Mouse (Mus musculus): Measurements from ENCODE around the gene Arl14ep. TPM values are rescaled to one million over a fixed set of nuclear protein-coding genes. Genes with fewer than 3 reads are reported as not detected.

Gene Arl14ep
- polyA plus RNA-seq, 1 experiment = 30.5 TPM

DNA sequence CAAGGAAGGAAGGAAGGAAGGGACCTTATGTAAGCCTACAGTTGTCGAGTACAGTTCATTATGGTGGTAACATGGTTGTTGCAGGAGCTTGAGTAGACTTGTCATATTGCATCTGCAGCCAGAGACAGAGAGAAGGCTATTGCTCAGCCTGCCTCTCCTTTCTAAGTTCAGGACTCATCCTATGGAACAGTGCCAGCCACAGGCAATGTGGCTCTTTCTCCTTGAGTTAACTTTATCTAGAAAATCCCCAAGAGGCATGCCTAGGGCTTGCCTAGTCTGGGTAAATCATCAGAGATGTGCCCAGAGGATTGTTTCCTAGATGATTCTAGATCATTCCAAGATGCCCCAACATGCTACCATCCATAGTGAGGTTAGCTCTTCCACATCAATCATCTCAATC lies 17.0 kb upstream of the Arl14ep start:
- Histone ChIP-seq H3K4me3 (replicated peaks; ENCODE audit: insufficient read depth, low read depth, low read length) (no peak overlapping the region), H3K27me3 (ENCODE audit: control insufficient read depth, insufficient read depth, low read length) (no peaks in the 10 kb centered on the region), H3K4me1 (ENCODE audit: control insufficient read depth, insufficient read depth, low read length) (no peaks in the 10 kb centered on the region), H3K27ac (ENCODE audit: insufficient read depth, low read length) (no peak overlapping the region)
- TF ChIP-seq POLR2A (IDR thresholded peaks at IDR 0.05; ENCODE audit: borderline replicate concordance, insufficient read depth, low read length) (no peak), CTCF (IDR thresholded peaks at IDR 0.05; ENCODE audit: borderline replicate concordance, insufficient read depth, low read depth, low read length) (no peak)
- no peak for DNase-seq
- WGBS = 80% methylated on average over 1 of the region's 1 CpGs

DNA sequence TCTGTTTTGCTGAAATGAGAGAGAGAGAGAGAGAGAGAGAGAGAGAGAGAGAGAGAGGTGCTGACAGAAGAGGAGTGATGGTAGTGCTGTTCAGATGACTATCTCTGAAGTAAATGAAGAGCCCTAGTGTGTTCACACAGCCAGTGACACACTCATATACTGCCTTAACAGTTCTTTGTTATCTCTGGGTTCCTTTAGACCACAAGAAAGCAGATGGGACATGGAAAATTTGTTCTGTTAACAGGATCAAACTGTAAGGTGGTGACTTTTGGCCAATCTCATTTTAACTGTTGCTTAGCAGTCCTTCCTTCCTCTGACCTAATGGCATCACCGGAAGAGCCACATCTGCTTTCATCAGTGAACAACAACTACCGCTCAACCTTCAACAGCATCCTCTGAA lies 10.7 kb upstream of the Arl14ep start:
- Histone ChIP-seq H3K27ac (ENCODE audit: insufficient read depth, low read length) (no peak overlapping the region), H3K27me3 (ENCODE audit: control insufficient read depth, insufficient read depth, low read length) (no peaks in the 10 kb centered on the region), H3K4me1 (ENCODE audit: control insufficient read depth, insufficient read depth, low read length) (no peaks in the 10 kb centered on the region), H3K4me3 (replicated peaks; ENCODE audit: insufficient read depth, low read depth, low read length) (no peak overlapping the region)
- no peak for TF ChIP-seq CTCF (IDR thresholded peaks at IDR 0.05; ENCODE audit: borderline replicate concordance, insufficient read depth, low read depth, low read length)
- no peak for TF ChIP-seq POLR2A (IDR thresholded peaks at IDR 0.05; ENCODE audit: borderline replicate concordance, insufficient read depth, low read length)
- no peak for DNase-seq
- 96% methylated on average over 2 of the region's 2 CpGs for WGBS

DNA sequence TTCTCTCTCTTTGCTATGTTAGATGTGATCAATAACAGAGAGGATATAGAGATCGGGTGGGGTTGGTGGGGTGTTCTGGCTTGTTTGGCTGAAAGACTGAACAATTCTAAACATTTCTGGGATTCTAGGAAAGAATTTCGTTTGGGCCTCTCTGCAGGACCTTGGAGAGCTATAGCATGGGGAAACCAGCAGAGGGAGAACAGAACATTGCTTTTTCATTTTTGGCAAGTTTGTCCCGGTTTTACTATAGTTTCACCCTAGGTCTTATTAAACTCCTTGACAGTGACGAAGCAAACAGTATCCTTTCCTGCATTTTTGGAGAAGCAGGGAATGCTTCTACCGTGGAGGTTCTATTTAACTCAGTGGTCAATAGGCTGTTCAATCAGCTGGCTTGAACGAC lies 8.3 kb upstream of the Arl14ep start:
- no peak overlapping the region for H3K27ac ChIP-seq (ENCODE audit: insufficient read depth, low read length)
- H3K4me3 ChIP-seq (replicated peaks; ENCODE audit: insufficient read depth, low read depth, low read length) = no peak overlapping the region

DNA sequence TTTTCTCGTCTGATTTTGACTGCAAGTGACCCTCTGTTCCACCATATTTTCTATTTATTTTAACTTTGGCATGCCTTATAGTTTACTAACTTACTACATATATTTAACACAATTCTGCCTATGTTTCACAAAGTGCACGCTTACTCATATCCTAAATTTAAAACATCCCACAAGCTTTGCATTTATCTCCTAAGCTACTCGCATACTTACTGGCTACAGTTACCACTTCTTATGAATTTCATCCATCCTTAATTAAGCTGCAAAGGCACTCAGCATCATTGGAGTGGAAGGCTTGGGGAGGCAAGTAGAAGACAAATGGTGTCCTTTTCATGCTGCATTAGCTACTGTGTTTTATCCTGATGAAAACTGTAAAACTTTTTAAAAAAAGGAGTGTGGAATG lies 2.2 kb upstream of the Arl14ep start:
- 96% methylated on average over 3 of the region's 3 CpGs for whole genome bisulfite sequencing
- no peak for DNase-seq

More for the DNA sequence above, 8.3 kb upstream of the Arl14ep start:
- no peaks in the 10 kb centered on the region for H3K4me1 ChIP-seq (ENCODE audit: control insufficient read depth, insufficient read depth, low read length)
- TF ChIP-seq POLR2A (IDR thresholded peaks at IDR 0.05; ENCODE audit: borderline replicate concordance, insufficient read depth, low read length) (no peak), CTCF (IDR thresholded peaks at IDR 0.05; ENCODE audit: borderline replicate concordance, insufficient read depth, low read depth, low read length) (no peak)
- no peak for DNase-seq
- H3K27me3 ChIP-seq (ENCODE audit: control insufficient read depth, insufficient read depth, low read length) = no peaks in the 10 kb centered on the region
- 40% methylated on average over 6 of the region's 6 CpGs for WGBS

DNA sequence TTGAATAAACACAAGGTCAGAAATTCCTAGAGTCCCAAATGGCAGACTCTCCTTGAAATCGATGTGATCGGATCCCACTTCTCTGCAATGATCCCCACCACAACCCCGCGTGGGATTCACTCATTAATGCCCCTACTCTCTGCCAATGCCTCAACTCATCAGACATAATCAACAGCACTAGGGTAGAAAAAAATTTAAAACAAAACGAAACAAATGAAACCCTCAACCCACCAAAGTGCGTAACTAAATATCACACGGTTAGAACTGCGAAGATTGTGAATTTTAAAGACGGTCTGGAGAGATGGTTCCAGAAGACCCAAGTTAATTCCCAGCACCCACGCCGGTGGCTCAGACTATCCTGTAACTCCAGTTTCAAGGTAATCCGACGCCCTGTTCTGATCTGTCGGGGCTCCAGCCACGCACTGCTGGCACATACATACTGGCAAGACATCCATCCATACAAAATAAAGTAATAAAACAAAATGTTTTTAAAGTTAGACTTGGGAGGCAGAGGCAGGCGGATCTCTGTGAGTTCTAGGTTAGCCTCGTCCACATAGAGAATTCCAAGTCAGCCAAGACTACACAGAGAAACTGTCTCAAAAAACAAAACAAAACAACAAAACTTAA lies 779 bp downstream of the Arl14ep start:
- TF ChIP-seq CTCF (IDR thresholded peaks at IDR 0.05; ENCODE audit: borderline replicate concordance, insufficient read depth, low read depth, low read length) = no peak
- TF ChIP-seq POLR2A (IDR thresholded peaks at IDR 0.05; ENCODE audit: borderline replicate concordance, insufficient read depth, low read length) = no peak
- Histone ChIP-seq H3K4me3 (replicated peaks; ENCODE audit: insufficient read depth, low read depth, low read length) (peak overlapping the region; percentile 88), H3K27ac (ENCODE audit: insufficient read depth, low read length) (no peak overlapping the region), H3K27me3 (ENCODE audit: control insufficient read depth, insufficient read depth, low read length) (no peaks in the 10 kb centered on the region), H3K4me1 (ENCODE audit: control insufficient read depth, insufficient read depth, low read length) (no peaks in the 10 kb centered on the region; the same call in 1 of the 2 replicates)
- no peak for DNase-seq
- 65% methylated on average over 17 of the region's 17 CpGs for WGBS

More for the DNA sequence above, 2.2 kb upstream of the Arl14ep start:
- H3K4me1 ChIP-seq (ENCODE audit: control insufficient read depth, insufficient read depth, low read length) = no peaks in the 10 kb centered on the region
- H3K4me3 ChIP-seq (replicated peaks; ENCODE audit: insufficient read depth, low read depth, low read length) = no peak overlapping the region
- TF ChIP-seq CTCF (IDR thresholded peaks at IDR 0.05; ENCODE audit: borderline replicate concordance, insufficient read depth, low read depth, low read length) (no peak), POLR2A (IDR thresholded peaks at IDR 0.05; ENCODE audit: borderline replicate concordance, insufficient read depth, low read length) (no peak)
- H3K27ac ChIP-seq (ENCODE audit: insufficient read depth, low read length) = no peak overlapping the region
- H3K27me3 ChIP-seq (ENCODE audit: control insufficient read depth, insufficient read depth, low read length) = no peaks in the 10 kb centered on the region

DNA sequence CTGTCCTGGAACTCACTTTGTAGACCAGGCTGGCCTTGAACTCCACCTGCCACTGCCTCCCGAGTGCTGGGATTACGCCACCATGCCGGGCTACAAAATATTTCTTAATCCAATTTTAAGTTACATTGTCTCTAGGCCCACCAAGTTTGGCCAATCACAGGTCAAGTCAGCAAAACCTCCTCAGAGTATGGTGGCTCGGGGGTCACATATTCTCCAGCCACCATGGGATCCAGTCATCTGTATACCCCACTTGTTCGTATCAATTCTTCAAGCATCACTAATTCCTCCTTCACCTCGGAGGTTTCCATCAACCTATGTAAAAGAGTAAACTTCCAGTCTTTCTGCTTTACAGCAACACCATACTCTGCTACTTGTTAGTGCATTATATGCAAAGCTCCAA lies 1.4 kb downstream of the Arl14ep start:
- Histone ChIP-seq H3K27ac (ENCODE audit: insufficient read depth, low read length) (no peak overlapping the region), H3K4me3 (replicated peaks; ENCODE audit: insufficient read depth, low read depth, low read length) (no peak overlapping the region), H3K27me3 (ENCODE audit: control insufficient read depth, insufficient read depth, low read length) (no peaks in the 10 kb centered on the region), H3K4me1 (ENCODE audit: control insufficient read depth, insufficient read depth, low read length) (no peaks in the 10 kb centered on the region; the same call in 1 of the 2 replicates)
- DNase-seq = no peak
- 89% methylated on average over 6 of the region's 6 CpGs for WGBS
- no peak for TF ChIP-seq CTCF (IDR thresholded peaks at IDR 0.05; ENCODE audit: borderline replicate concordance, insufficient read depth, low read depth, low read length)
- no peak for TF ChIP-seq POLR2A (IDR thresholded peaks at IDR 0.05; ENCODE audit: borderline replicate concordance, insufficient read depth, low read length)

DNA sequence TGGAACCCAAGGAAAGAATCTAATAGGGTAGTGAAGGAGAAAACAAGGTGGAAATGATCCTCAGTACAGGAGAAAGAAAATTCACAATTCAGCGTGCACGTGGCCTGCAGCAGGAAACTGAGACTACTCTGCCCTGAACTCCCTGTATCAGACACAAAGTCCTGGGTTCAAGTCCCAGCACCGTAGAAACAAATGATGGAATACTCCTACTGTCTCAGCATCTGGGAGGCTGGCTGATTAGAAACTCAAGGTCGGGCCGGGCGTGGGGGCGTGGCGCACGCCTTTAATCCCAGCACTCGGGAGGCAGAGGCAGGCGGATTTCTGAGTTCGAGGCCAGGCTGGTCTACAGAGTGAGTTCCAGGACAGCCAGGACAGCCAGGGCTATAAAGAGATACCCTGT lies 3.3 kb downstream of the Arl14ep start:
- TF ChIP-seq POLR2A (IDR thresholded peaks at IDR 0.05; ENCODE audit: borderline replicate concordance, insufficient read depth, low read length) (no peak), CTCF (IDR thresholded peaks at IDR 0.05; ENCODE audit: borderline replicate concordance, insufficient read depth, low read depth, low read length) (no peak)
- no peaks in the 10 kb centered on the region for H3K27me3 ChIP-seq (ENCODE audit: control insufficient read depth, insufficient read depth, low read length)
- 97% methylated on average over 12 of the region's 12 CpGs for WGBS
- H3K27ac ChIP-seq (ENCODE audit: insufficient read depth, low read length) = no peak overlapping the region
- H3K4me3 ChIP-seq (replicated peaks; ENCODE audit: insufficient read depth, low read depth, low read length) = no peak overlapping the region
- no peak for DNase-seq
- no peaks in the 10 kb centered on the region; the same call in 1 of the 2 replicates for H3K4me1 ChIP-seq (ENCODE audit: control insufficient read depth, insufficient read depth, low read length)

DNA sequence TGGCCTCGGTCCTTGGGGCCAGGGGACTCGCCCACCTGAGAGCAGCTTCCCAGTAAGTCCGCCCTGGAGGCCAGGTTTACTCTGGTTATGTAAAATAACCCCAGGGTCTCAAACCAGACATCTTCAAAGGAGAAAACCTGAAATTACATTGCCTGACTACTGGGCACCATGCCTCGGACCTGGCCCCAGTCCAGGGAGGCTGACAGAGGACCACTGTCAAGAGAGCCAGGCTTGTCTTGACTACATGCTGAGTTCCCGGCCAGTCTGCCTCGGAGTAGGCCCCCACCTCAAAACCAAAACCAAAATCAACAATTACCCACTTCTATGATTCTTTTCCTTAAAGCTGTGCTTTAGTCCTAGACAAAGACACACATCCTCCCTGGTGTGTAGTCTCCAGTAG lies 5.9 kb downstream of the Arl14ep start:
- no peaks in the 10 kb centered on the region for H3K27me3 ChIP-seq (ENCODE audit: control insufficient read depth, insufficient read depth, low read length)
- no peak overlapping the region for H3K27ac ChIP-seq (ENCODE audit: insufficient read depth, low read length)
- TF ChIP-seq CTCF (IDR thresholded peaks at IDR 0.05; ENCODE audit: borderline replicate concordance, insufficient read depth, low read depth, low read length) (no peak), POLR2A (IDR thresholded peaks at IDR 0.05; ENCODE audit: borderline replicate concordance, insufficient read depth, low read length) (no peak)
- peak; percentile 22 to 35 for DNase-seq
- WGBS = 15% methylated on average over 6 of the region's 6 CpGs
- H3K4me1 ChIP-seq (ENCODE audit: control insufficient read depth, insufficient read depth, low read length) = no peaks in the 10 kb centered on the region; the same call in 1 of the 2 replicates
- H3K4me3 ChIP-seq (replicated peaks; ENCODE audit: insufficient read depth, low read depth, low read length) = no peak overlapping the region
